Mouse (Mus musculus) gastrocnemius, postnatal 14 days (tissue): Measurements from ENCODE around the gene Mall. TPM values are rescaled to one million over a fixed set of nuclear protein-coding genes. Genes with fewer than 3 reads are reported as not detected.

Experiments used
- total RNA-seq, 2 experiments: library from RNA; stranded (reverse); gene quantifications; 2 replicates each; pipeline ENCODE4 v1.2.3; 2021

The Mall gene
- total RNA-seq, 2 experiments from 2014 or later: 4.2 to 4.3 TPM

Other genes starting within 250 kb of the Mall start
- gene Kcnip3, start 207.8 kb downstream of the Mall start, total RNA-seq: under 1 TPM; 0.53 to 0.86 TPM
- gene Prom2, start 188.5 kb downstream of the Mall start, total RNA-seq: not detected
- gene Zfp661, start 142.8 kb downstream of the Mall start, total RNA-seq: 1 to 10 TPM; 1.3 to 2.5 TPM
- gene Mrps5, start 142.7 kb downstream of the Mall start, total RNA-seq: 10 to 100 TPM; 85.2 to 98.4 TPM
- gene Mal, start 73.2 kb downstream of the Mall start, total RNA-seq: 10 to 100 TPM in 1 of 2 experiments, 1 to 10 TPM in 1; 4.1 to 25.9 TPM
- gene Nphp1, start 59.0 kb upstream of the Mall start, total RNA-seq: 10 to 100 TPM; 13.7 to 15.4 TPM
- gene Mtln, start 62.6 kb upstream of the Mall start, total RNA-seq: 10 to 100 TPM; 77.4 to 77.8 TPM
- 1 to 10 TPM; 1.5 to 2.1 TPM for gene Bub1, start 101.9 kb upstream of the Mall start, total RNA-seq
- under 1 TPM; 0.13 to 0.23 TPM for gene Acoxl, start 108.9 kb upstream of the Mall start, total RNA-seq